Mouse (Mus musculus): ENCODE data around the gene Syngr4. TPM values are rescaled to one million over a fixed set of nuclear protein-coding genes. Genes with fewer than 3 reads are reported as not detected.
A peak's percentile ranks its signal among the peaks of the same experiment; 100 is the strongest.
"Not testable (repeated sequence)": the region's sequence is repeated elsewhere in the genome, so short reads cannot be mapped to it uniquely, and the experiment has no call there.

Syngr4 gene
- total RNA-seq (2018; cell fraction: chromatin; rRNA removed) = not detected
- under 1 TPM in 3 of 26 experiments, not detected in 23; 0.19 to 0.33 (median 0.23) TPM for total RNA-seq (2018; cell fraction: cytosol; rRNA removed)
- total RNA-seq (2018; cell fraction: nucleus; rRNA removed) = not detected
- polyA plus RNA-seq (2018) = not detected in 3 replicates

DNA sequence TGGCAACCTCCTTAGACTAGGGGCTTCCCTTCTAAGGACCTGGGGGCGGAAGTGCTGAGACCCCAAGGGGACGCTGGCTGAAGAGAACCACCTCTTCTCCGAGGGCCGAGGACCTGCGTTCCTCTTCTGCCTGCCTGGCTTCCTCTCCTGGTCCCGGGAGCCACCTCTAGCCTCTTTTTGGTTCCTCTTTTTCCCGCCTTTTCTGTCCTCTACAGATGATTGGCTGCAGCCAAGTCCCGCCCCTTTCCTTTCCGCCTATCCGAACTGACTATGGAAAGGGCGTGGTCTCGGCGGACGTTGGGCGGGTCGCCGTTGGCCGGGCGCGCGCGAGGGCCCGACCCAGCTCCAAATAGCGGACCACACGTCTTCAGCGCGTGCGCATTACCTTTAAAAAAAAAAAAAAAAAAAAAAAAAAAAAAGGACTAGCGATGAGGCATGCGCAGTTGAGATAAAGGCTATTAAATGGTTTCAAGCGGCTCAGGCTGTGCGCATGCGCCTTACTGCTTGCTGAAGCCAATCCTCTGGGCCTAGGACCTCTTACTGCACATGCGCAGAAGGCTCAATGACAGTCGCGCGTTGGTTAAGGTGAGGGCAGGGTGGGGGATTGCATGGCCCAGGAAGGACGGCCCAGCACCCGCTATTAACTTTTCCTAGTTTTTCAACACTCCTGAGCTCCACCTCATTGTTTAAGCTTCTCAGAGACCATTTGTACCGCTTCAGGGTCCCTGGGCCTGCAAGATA, at the start of gene Syngr4, which contains the start of gene Tmem143:
Gene Syngr4 (minus strand): TSS at position 198 of the 741 bp plus-strand sequence.
Gene Tmem143 (plus strand): TSS at position 425 of the 741 bp plus-strand sequence.
- under 1% methylated on average over 35 of the region's 40 CpGs for WGBS (ENCODE audit: missing documents)
- H3K4me3 ChIP-seq (ENCODE audit: inconsistent target) = peak within 1 kb of the TSS; percentile 63
- peak within 1 kb of the TSS; percentile 84 for H3K27ac ChIP-seq
- no peaks in the 10 kb centered on the region for H3K79me2 ChIP-seq (ENCODE audit: inconsistent target)
- no peaks in the 10 kb centered on the region for H3K36me3 ChIP-seq (ENCODE audit: inconsistent target)

GRCm38 (mm10) chr7:45943280-45943679, 46.8 kb upstream of the Syngr4 start:
- not testable (repeated sequence) for H3K27ac ChIP-seq; H3K79me2 ChIP-seq (ENCODE audit: inconsistent target); H3K36me3 ChIP-seq (ENCODE audit: inconsistent target); H3K4me3 ChIP-seq (ENCODE audit: inconsistent target)
- WGBS (ENCODE audit: missing documents) = 40% methylated on average over 1 of the region's 1 CpGs

- H3K4me3 ChIP-seq (ENCODE audit: inconsistent target) = no peak overlapping the region
- no peaks in the 10 kb centered on the region for H3K79me2 ChIP-seq (ENCODE audit: inconsistent target)
- no peak overlapping the region for H3K27ac ChIP-seq
- 82% methylated on average over 8 of the region's 9 CpGs for WGBS (ENCODE audit: missing documents)
- no peaks in the 10 kb centered on the region for H3K36me3 ChIP-seq (ENCODE audit: inconsistent target)
Measured at GRCm38 (mm10) chr7:45941986-45942385, 45.5 kb upstream of the Syngr4 start.

DNA sequence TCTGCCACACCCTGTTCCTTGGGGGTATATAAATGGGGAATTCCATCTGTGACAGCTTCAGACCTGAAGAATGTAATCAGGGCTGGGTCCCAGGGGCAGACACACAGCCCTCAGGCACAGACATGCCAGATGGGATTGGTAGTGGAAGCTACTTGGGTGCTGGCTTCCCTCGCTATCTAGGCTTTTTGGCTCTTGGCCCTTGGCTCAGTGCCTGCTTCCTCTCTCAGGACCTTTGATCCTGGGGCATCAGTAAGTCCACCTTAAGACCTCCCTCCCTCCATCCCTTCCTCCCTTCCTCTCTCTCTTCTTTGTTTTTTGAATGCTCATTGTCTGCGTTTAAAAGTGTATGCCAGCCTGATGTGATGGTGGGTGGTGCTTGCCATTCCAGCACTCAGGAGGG, 43.3 kb upstream of the Syngr4 start:
- 46% methylated on average over 2 of the region's 2 CpGs for WGBS (ENCODE audit: missing documents)
- Histone ChIP-seq H3K79me2 (ENCODE audit: inconsistent target) (no peaks in the 10 kb centered on the region), H3K27ac (no peak overlapping the region), H3K4me3 (ENCODE audit: inconsistent target) (no peak overlapping the region), H3K36me3 (ENCODE audit: inconsistent target) (no peaks in the 10 kb centered on the region)

DNA sequence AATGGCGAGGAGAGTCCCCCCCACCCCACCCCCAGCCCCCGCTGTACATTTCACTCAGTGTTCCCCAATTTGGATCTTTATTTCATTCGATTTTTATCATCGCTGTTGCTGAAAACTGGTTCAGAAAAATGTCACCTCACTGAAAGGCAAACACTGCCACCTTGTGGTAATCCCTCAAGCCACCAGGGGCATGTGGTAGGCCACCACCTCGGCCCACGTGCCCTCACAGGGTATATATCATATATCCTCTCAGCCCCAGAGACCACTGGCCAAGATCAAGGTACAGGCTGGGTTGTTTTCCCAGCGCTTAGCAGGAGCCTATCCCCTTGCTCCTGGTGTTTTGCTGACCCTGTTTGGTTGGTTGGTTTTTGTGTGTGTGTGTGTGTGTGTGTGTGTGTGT, 38.6 kb upstream of the Syngr4 start:
- Histone ChIP-seq H3K79me2 (ENCODE audit: inconsistent target) (no peaks in the 10 kb centered on the region), H3K36me3 (ENCODE audit: inconsistent target) (no peaks in the 10 kb centered on the region), H3K27ac (no peak overlapping the region), H3K4me3 (ENCODE audit: inconsistent target) (no peak overlapping the region)
- 10% methylated on average over 6 of the region's 7 CpGs for WGBS (ENCODE audit: missing documents)

DNA sequence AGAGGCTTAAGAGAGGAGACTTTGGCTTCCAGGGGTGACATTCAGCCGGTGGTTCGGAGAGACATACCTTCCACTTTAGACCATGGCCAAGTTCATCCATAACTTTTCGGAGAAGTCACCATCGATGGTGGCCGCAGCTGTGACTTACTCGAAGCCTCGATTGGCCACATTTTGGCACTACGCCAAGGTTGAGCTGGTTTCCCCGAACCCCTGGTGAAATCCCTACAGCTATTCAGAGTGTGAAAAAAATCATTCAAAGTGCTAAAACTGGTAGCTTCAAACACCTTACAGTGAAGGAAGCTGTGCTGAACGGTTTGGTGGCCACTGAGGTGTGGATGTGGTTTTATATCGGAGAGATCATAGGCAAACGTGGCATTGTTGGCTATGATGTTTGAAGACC, 37.3 kb upstream of the Syngr4 start:
- H3K4me3 ChIP-seq (ENCODE audit: inconsistent target); H3K36me3 ChIP-seq (ENCODE audit: inconsistent target); H3K79me2 ChIP-seq (ENCODE audit: inconsistent target); H3K27ac ChIP-seq: not testable (repeated sequence)
- 73% methylated on average over 10 of the region's 12 CpGs for WGBS (ENCODE audit: missing documents)

DNA sequence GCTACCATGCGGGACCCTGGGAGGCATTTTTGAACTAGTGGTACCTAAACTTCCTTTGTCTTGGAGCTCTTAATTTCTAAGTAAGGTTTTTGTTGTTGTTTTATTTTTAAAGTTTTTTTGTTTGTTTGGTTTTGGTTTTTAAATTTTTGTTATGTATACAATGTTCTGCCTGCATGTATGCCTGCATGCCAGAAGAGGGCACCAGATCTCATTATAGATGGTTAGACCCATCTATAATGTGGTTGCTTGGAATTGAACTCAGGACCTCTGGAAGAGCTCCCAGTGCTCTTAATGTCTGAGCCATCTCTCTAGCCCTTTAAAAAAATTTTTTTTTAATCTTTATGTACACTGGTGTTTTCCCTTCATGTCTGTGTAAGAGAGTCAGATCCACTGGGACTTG, 33.2 kb upstream of the Syngr4 start:
- WGBS (ENCODE audit: missing documents) = 94% methylated on average over 1 of the region's 1 CpGs

GRCm38 (mm10) chr7:45928626-45929295, 32.2 kb upstream of the Syngr4 start:
- Histone ChIP-seq H3K36me3 (ENCODE audit: inconsistent target) (no peaks in the 10 kb centered on the region), H3K79me2 (ENCODE audit: inconsistent target) (no peaks in the 10 kb centered on the region), H3K27ac (no peak overlapping the region), H3K4me3 (ENCODE audit: inconsistent target) (no peak overlapping the region)
- 94% methylated on average over 14 of the region's 23 CpGs for WGBS (ENCODE audit: missing documents)

More for the DNA sequence above, 33.2 kb upstream of the Syngr4 start:
- H3K4me3 ChIP-seq (ENCODE audit: inconsistent target) = no peak overlapping the region
- no peak overlapping the region for H3K27ac ChIP-seq
- H3K79me2 ChIP-seq (ENCODE audit: inconsistent target) = no peaks in the 10 kb centered on the region
- H3K36me3 ChIP-seq (ENCODE audit: inconsistent target) = no peaks in the 10 kb centered on the region

DNA sequence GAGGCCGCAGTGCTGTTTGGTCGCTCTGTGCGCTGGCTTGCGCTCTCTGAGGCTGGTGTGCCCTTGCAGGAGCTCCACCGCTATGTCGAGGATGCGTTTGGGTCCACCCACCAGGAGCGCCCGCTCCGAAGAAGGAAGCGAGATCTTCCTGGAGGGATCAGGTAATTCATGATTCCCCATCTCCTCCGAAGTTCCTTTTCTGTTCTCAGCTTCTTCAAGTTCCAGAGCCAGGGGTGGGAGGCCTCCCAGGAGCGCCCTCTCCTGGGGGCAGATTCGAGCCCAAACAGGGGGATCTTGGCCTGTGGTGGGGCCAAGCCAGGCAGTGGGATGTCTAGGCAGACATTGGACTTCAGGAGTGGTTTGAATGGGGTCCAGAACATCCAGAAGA, 27.9 kb upstream of the Syngr4 start:
- WGBS (ENCODE audit: missing documents) = 19% methylated on average over 14 of the region's 14 CpGs
- H3K36me3 ChIP-seq (ENCODE audit: inconsistent target) = no peaks in the 10 kb centered on the region
- peak overlapping the region; percentile 100; the same call in 1 of the 2 replicates for H3K27ac ChIP-seq
- peak overlapping the region; percentile 32 for H3K4me3 ChIP-seq (ENCODE audit: inconsistent target)
- peaks cover 15% of the 10 kb centered on the region for H3K79me2 ChIP-seq (ENCODE audit: inconsistent target)

- peaks cover 4% of the 10 kb centered on the region; the same call in 1 of the 2 replicates for H3K36me3 ChIP-seq (ENCODE audit: inconsistent target)
- peaks cover 21% of the 10 kb centered on the region for H3K79me2 ChIP-seq (ENCODE audit: inconsistent target)
- 5% methylated on average over 24 of the region's 24 CpGs for WGBS (ENCODE audit: missing documents)
- H3K4me3 ChIP-seq (ENCODE audit: inconsistent target) = peak within 1 kb of the TSS; percentile 32
- H3K27ac ChIP-seq = peak within 1 kb of the TSS; percentile 100
Measured at GRCm38 (mm10) chr7:45923762-45924428, 27.4 kb upstream of the Syngr4 start, which contains the start of gene Ccdc114. TSS of gene Ccdc114 (plus strand) at chr7:45924072.

GRCm38 (mm10) chr7:45922928-45923761, 26.6 kb upstream of the Syngr4 start:
- Histone ChIP-seq H3K79me2 (ENCODE audit: inconsistent target) (peaks cover 28% of the 10 kb centered on the region), H3K4me3 (ENCODE audit: inconsistent target) (peak overlapping the region; percentile 32), H3K27ac (peak overlapping the region; percentile 100), H3K36me3 (ENCODE audit: inconsistent target) (peaks cover 9% of the 10 kb centered on the region)
- WGBS (ENCODE audit: missing documents) = under 1% methylated on average over 37 of the region's 37 CpGs

GRCm38 (mm10) chr7:45921950-45922600, 25.6 kb upstream of the Syngr4 start:
- H3K27ac ChIP-seq = peak overlapping the region; percentile 100
- 47% methylated on average over 12 of the region's 12 CpGs for WGBS (ENCODE audit: missing documents)
- no peak overlapping the region for H3K4me3 ChIP-seq (ENCODE audit: inconsistent target)
- H3K36me3 ChIP-seq (ENCODE audit: inconsistent target) = peaks cover 17% of the 10 kb centered on the region
- H3K79me2 ChIP-seq (ENCODE audit: inconsistent target) = peaks cover 34% of the 10 kb centered on the region

DNA sequence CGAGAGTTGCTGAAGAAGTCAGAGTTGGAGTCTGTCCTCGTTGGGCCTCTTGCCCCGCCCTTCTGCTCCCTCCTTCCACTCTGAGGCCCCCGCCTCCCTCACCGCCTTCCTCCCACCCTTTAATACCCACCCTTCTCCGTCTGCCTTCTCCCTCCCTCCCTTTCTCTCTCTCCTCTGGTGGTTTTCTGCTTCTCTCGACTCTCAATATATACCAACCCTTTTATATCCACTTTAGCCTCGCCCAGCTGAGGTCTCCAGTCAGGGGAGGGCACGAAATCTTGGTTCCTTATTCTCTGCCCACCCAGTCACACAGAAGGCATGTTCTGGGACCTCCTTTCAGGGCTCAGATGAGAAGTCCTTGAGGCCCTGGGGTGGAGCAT, 24.7 kb upstream of the Syngr4 start, which contains the start of gene Emp3:
Gene Emp3 (minus strand): TSS at position 163 of the 380 bp plus-strand sequence.
- H3K4me3 ChIP-seq (ENCODE audit: inconsistent target) = peak within 1 kb of the TSS; percentile 96
- WGBS (ENCODE audit: missing documents) = 1% methylated on average over 9 of the region's 9 CpGs

More for the DNA sequence above, 24.7 kb upstream of the Syngr4 start, which contains the start of gene Emp3:
- Histone ChIP-seq H3K27ac (peak within 1 kb of the TSS; percentile 100), H3K79me2 (ENCODE audit: inconsistent target) (peaks cover 34% of the 10 kb centered on the region), H3K36me3 (ENCODE audit: inconsistent target) (peaks cover 17% of the 10 kb centered on the region)

Measured in macrophage (primary cell).